Mouse (Mus musculus) E14TG2a.4 (cell line): Measurements from ENCODE around the gene Gm14139.
"Not testable (repeated sequence)": the region's sequence is repeated elsewhere in the genome, so short reads cannot be mapped to it uniquely, and the experiment has no call there.

Experiments
- H3K27me3 ChIP-seq: 2 replicates; pipeline ENCODE4 v1.6.1; 2014; ENCODE audit warnings: low read length, control low read depth; ENCODE audit not compliant: insufficient read depth
- H3K36me3 ChIP-seq: 2 replicates; pipeline ENCODE4 v1.6.1; 2014; ENCODE audit warnings: low read length, control low read depth; ENCODE audit not compliant: insufficient read depth
- H3K4me1 ChIP-seq: replicated peaks from 2 replicates; pipeline ENCODE4 v1.6.1; 2014; ENCODE audit warnings: low read depth, low read length, control low read depth
- H3K4me3 ChIP-seq: replicated peaks from 2 replicates; pipeline ENCODE4 v1.5.1; 2014; ENCODE audit warnings: mild to moderate bottlenecking, low read length
- H3K9me3 ChIP-seq: 2 replicates; pipeline ENCODE4 v1.6.1; 2014; ENCODE audit warnings: low read length, control low read depth
- CTCF ChIP-seq: conservative IDR thresholded peaks from 2 replicates; pipeline ENCODE4 v1.5.1; 2014; ENCODE audit warnings: low read length
- NANOG ChIP-seq: IDR thresholded peaks from 2 replicates; pipeline ENCODE4 v1.6.1; 2014; ENCODE audit warnings: borderline replicate concordance, low read length, mixed read lengths
- POU5F1 ChIP-seq: IDR thresholded peaks from 2 replicates; pipeline ENCODE4 v1.6.1; 2014; ENCODE audit warnings: low read length, borderline replicate concordance

Gm14139 gene

DNA sequence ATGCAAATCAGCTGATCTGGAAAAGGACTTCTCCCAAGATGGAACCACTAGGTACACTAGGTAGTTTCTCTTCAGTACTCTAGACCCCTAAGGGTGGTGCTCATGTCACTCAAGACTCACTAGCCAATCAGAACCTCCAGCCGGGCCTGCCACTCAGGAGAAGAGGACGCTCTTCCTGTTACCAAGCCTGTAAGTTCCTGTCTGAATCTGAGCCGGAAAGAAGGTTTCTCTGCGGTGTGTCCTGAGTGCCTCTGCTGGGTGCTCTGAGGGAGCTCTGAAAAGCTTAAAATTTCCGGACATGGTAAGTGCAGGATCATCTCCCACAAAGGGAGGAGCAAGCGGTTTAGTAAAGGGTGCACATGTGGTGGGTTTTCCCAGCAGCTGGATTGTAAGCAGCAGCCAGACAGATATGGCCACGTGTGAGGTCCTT, at the start of gene Gm14139:
TSS of gene Gm14139 (plus strand) at position 186 of the 430 bp plus-strand sequence.
- peaks cover 13% of the 10 kb centered on the region; the same call in 1 of the 2 replicates for H3K9me3 ChIP-seq
- H3K36me3 ChIP-seq, result peaks cover 23% of the 10 kb centered on the region
- not testable (repeated sequence) for H3K27me3 ChIP-seq, H3K4me1 ChIP-seq
- peak within 1 kb of the TSS; percentile 85 for H3K4me3 ChIP-seq

- H3K36me3 ChIP-seq, result peaks cover 10% of the 10 kb centered on the region
- H3K9me3 ChIP-seq, result not testable (repeated sequence)
Observed at GRCm38 (mm10) chr2:150132002-150132401, 49.6 kb upstream of the Gm14139 start.

GRCm38 (mm10) chr2:150132773-150133172, 48.8 kb upstream of the Gm14139 start:
- Histone ChIP-seq H3K36me3 (peaks cover 10% of the 10 kb centered on the region), H3K27me3 (no peaks in the 10 kb centered on the region), H3K4me1 (peaks cover 25% of the 10 kb centered on the region), H3K9me3 (no peaks in the 10 kb centered on the region), H3K4me3 (no peak overlapping the region)
- no peak for TF ChIP-seq CTCF
- TF ChIP-seq NANOG, result no peak
- no peak for TF ChIP-seq POU5F1

More at GRCm38 (mm10) chr2:150132002-150132401, 49.6 kb upstream of the Gm14139 start:
- not testable (repeated sequence) for H3K27me3 ChIP-seq, H3K4me3 ChIP-seq
- peaks cover 25% of the 10 kb centered on the region for H3K4me1 ChIP-seq

DNA sequence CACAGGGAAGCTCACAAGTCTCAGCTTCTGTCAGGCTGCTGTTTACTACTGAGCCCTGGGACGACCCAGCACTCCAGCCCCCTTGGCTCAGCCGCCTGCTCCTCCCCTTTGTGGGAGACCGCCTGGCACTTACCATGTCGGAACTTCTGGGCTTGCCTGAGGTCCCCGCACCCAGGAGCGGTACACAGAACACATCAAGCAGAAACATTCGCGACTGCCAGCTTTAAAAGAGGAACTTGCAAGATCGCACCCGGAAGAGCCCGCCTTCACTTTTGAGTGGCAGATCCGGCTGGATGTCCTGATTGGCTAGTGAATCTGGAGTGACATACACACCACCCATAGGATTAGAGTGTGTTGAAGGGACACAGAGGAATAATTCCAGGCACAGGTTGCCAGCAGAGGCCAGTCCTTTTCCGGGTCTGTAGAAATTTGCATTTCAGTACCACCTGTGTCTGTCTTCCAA, 45.1 kb upstream of the Gm14139 start, which contains the start of gene Zfp120:
TSS of gene Zfp120 (minus strand) at position 274 of the 463 bp plus-strand sequence.
- Histone ChIP-seq H3K9me3 (no peaks in the 10 kb centered on the region), H3K27me3 (no peaks in the 10 kb centered on the region), H3K36me3 (peaks cover 10% of the 10 kb centered on the region), H3K4me1 (peaks cover 25% of the 10 kb centered on the region), H3K4me3 (peak within 1 kb of the TSS; percentile 89)
- TF ChIP-seq NANOG (no peak), POU5F1 (no peak), CTCF (no peak)

- Histone ChIP-seq H3K4me1 (no peaks in the 10 kb centered on the region), H3K36me3 (no peaks in the 10 kb centered on the region), H3K9me3 (peaks cover 5% of the 10 kb centered on the region), H3K4me3 (no peak overlapping the region), H3K27me3 (no peaks in the 10 kb centered on the region)
- TF ChIP-seq POU5F1, result no peak
Observed at GRCm38 (mm10) chr2:150166703-150167102, 14.9 kb upstream of the Gm14139 start.

DNA sequence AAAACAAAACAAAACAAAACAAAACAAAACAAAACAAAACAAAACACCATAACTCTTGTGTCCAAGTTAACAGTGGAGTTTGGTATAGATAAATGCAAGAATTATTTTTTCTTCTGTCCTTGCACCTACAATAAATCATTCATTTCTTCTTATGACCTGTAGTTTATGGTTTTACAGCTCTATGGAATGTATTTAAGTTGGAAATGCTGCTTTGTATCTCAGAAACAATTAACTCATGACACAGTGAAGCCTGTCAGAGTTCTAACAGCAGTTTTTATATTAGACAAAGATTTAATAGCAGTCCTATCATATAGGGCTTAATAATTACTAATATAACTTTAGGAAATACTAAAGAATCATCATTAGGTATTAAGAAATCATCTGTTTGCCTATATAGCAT, 7.7 kb upstream of the Gm14139 start:
- TF ChIP-seq POU5F1, result no peak
- no peak for TF ChIP-seq CTCF
- no peak for TF ChIP-seq NANOG
- Histone ChIP-seq H3K9me3 (no peaks in the 10 kb centered on the region), H3K27me3 (peaks cover 3% of the 10 kb centered on the region; the same call in 1 of the 2 replicates), H3K36me3 (no peaks in the 10 kb centered on the region), H3K4me1 (no peaks in the 10 kb centered on the region), H3K4me3 (no peak overlapping the region)

- not testable (repeated sequence) for H3K4me3 ChIP-seq, H3K4me1 ChIP-seq, H3K27me3 ChIP-seq, H3K9me3 ChIP-seq
- peaks cover 13% of the 10 kb centered on the region for H3K36me3 ChIP-seq
Observed at GRCm38 (mm10) chr2:150179579-150179978, 2.0 kb upstream of the Gm14139 start, which contains the start of gene Gm10770. TSS of gene Gm10770 (minus strand) at chr2:150179679.

- H3K27me3 ChIP-seq, H3K4me1 ChIP-seq, H3K9me3 ChIP-seq: not testable (repeated sequence)
- TF ChIP-seq CTCF, result peak; percentile 24
- Histone ChIP-seq H3K36me3 (peaks cover 18% of the 10 kb centered on the region), H3K4me3 (peak overlapping the region; percentile 85)
Observed at GRCm38 (mm10) chr2:150181046-150181445, 509 bp upstream of the Gm14139 start.

DNA sequence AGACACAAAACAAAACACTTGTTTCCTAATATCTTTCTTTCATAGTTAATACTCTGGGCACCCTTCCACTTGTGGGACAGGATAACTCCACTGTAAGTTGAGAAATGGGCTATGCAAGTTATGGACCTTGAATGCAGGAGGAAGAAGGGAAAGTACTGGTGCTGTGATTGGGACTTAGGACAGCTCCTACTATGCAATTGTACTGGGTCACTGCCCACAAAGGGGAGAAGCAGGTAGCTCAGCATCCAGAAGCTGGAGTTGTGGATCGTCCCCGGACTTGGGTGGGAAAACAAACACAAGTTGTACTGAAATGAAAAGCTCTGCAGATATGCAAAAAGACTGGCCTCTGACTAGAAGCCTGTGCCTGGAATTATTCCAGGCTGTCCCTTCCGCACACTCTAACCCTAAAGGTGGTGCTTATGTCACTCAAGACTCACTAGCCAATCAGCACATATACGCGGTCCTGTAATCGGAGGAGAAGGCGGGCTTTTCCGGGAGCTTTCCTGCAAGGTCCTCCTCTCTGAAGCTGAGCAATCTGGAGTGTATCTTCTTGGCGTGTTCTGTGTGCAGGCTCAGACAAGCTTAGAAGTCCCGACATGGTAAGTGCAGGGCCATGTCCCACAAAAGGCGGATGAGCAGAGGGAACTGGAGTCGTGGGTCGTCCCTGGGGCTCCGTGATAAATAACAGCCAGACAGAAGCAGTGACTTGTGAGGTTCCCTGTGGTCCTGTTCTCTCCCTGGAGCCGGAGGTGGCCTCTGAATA, 36.2 kb downstream of the Gm14139 start, which contains the start of gene Zfp937:
TSS of gene Zfp937 (plus strand) at position 474 of the 763 bp plus-strand sequence.
- not testable (repeated sequence) for H3K27me3 ChIP-seq, H3K9me3 ChIP-seq, H3K36me3 ChIP-seq
- Histone ChIP-seq H3K4me3 (peak within 1 kb of the TSS; percentile 77), H3K4me1 (peaks cover 13% of the 10 kb centered on the region)

DNA sequence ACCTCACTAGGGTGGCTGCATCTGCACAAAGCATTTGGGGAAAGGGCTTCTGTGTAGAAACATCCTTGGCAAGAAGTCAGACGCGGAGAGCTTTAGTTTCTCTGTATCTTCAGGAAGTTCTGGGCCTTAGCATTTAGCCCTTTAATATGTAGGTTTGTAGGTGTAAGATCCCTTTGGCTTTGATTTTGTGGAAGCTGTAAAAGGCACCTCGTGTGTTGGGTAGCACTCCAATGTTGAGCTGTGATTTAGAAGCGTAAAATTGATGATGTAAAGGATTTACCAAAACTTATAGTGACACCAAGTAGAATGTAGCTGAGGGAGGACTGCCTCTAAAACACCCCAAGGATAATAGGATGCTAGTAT, 36.8 kb downstream of the Gm14139 start:
- H3K4me1 ChIP-seq, result peaks cover 13% of the 10 kb centered on the region
- H3K36me3 ChIP-seq, H3K27me3 ChIP-seq, H3K9me3 ChIP-seq: not testable (repeated sequence)
- H3K4me3 ChIP-seq, result peak overlapping the region; percentile 77

- H3K4me1 ChIP-seq, result peaks cover 13% of the 10 kb centered on the region
- not testable (repeated sequence) for H3K36me3 ChIP-seq, H3K27me3 ChIP-seq, H3K4me3 ChIP-seq, H3K9me3 ChIP-seq
Observed at GRCm38 (mm10) chr2:150223263-150223662, 41.7 kb downstream of the Gm14139 start.
